Mouse (Mus musculus): ENCODE data around the gene Frmd7.

Gene Frmd7

GRCm38 (mm10) chrX:50942610-50943009, at the start of gene Frmd7:
TSS of gene Frmd7 (minus strand) at chrX:50942710.
- no peak for DNase-seq (ENCODE audit: low spot score in 2 of 2)

GRCm38 (mm10) chrX:50991324-50991723, 48.8 kb upstream of the Frmd7 start:
- no peak for DNase-seq (ENCODE audit: low spot score in 2 of 2)

- DNase-seq (ENCODE audit: low spot score in 2 of 2) = no peak
These were observed 47.4 kb upstream of the Frmd7 start for GRCm38 (mm10) chrX:50989940-50990339.

- no peak for DNase-seq (ENCODE audit: low spot score in 2 of 2)
These were observed 46.1 kb upstream of the Frmd7 start for GRCm38 (mm10) chrX:50988581-50988980.

GRCm38 (mm10) chrX:50978428-50978827, 35.9 kb upstream of the Frmd7 start:
- DNase-seq (ENCODE audit: low spot score in 2 of 2) = no peak

- peak in 1 of 2 experiments; percentile 1 for DNase-seq (ENCODE audit: low spot score in 2 of 2)
These were observed 29.6 kb upstream of the Frmd7 start for GRCm38 (mm10) chrX:50972145-50972544.

GRCm38 (mm10) chrX:50969907-50970306, 27.4 kb upstream of the Frmd7 start:
- DNase-seq (ENCODE audit: low spot score in 2 of 2) = no peak

GRCm38 (mm10) chrX:50968157-50968932, 25.8 kb upstream of the Frmd7 start:
- DNase-seq (ENCODE audit: low spot score in 2 of 2) = no peak

GRCm38 (mm10) chrX:50965157-50965556, 22.6 kb upstream of the Frmd7 start:
- no peak for DNase-seq (ENCODE audit: low spot score in 2 of 2)

- no peak for DNase-seq (ENCODE audit: low spot score in 2 of 2)
These were observed 20.4 kb upstream of the Frmd7 start for GRCm38 (mm10) chrX:50962955-50963354.

GRCm38 (mm10) chrX:50948633-50949032, 6.1 kb upstream of the Frmd7 start:
- DNase-seq (ENCODE audit: low spot score in 2 of 2) = no peak

- DNase-seq (ENCODE audit: low spot score in 2 of 2) = no peak
These were observed 5.6 kb upstream of the Frmd7 start for GRCm38 (mm10) chrX:50948116-50948515.

GRCm38 (mm10) chrX:50937117-50937516, 5.4 kb downstream of the Frmd7 start:
- no peak for DNase-seq (ENCODE audit: low spot score in 2 of 2)

- no peak for DNase-seq (ENCODE audit: low spot score in 2 of 2)
These were observed 12.2 kb downstream of the Frmd7 start for GRCm38 (mm10) chrX:50930309-50930708.

GRCm38 (mm10) chrX:50926893-50927545, 15.5 kb downstream of the Frmd7 start:
- no peak for DNase-seq (ENCODE audit: low spot score in 2 of 2)

GRCm38 (mm10) chrX:50924629-50925364, 17.7 kb downstream of the Frmd7 start:
- DNase-seq (ENCODE audit: low spot score in 2 of 2) = no peak

GRCm38 (mm10) chrX:50918754-50919153, 23.8 kb downstream of the Frmd7 start:
- no peak for DNase-seq (ENCODE audit: low spot score in 2 of 2)

GRCm38 (mm10) chrX:50917389-50917788, 25.1 kb downstream of the Frmd7 start:
- no peak for DNase-seq (ENCODE audit: low spot score in 2 of 2)

GRCm38 (mm10) chrX:50909915-50910314, 32.6 kb downstream of the Frmd7 start:
- DNase-seq (ENCODE audit: low spot score in 2 of 2) = no peak

- no peak for DNase-seq (ENCODE audit: low spot score in 2 of 2)
These were observed 39.0 kb downstream of the Frmd7 start for GRCm38 (mm10) chrX:50903497-50903896.

GRCm38 (mm10) chrX:50887999-50888398, 54.5 kb downstream of the Frmd7 start:
- no peak for DNase-seq (ENCODE audit: low spot score in 2 of 2)

GRCm38 (mm10) chrX:50874246-50875002, 68.1 kb downstream of the Frmd7 start:
- DNase-seq (ENCODE audit: low spot score in 2 of 2) = peak in 1 of 2 experiments; percentile 1
